Mouse (Mus musculus): ENCODE measurements around the gene Prl2c3.

GRCm38 (mm10) chr13:12829031-12829430, 29.2 kb upstream of the Prl2c3 start:
- TF ChIP-seq CTCF (IDR thresholded peaks at IDR 0.05; ENCODE audit: low read depth) (no peak), EP300 (IDR thresholded peaks at IDR 0.05; ENCODE audit: low read depth) (no peak)
